Mouse (Mus musculus): Measurements from ENCODE around the gene Ddx51.

The Ddx51 gene

GRCm38 (mm10) chr5:110652719-110653648 is at the start of gene Ddx51, which contains the start of gene Noc4l:
Ddx51 (plus strand) TSS chr5:110653451.
Noc4l (minus strand) TSS chr5:110653417.
- DNase-seq (ENCODE audit: extremely low spot score, low spot score), result peak; percentile 98

- DNase-seq (ENCODE audit: extremely low spot score, low spot score), result no peak
Observed at GRCm38 (mm10) chr5:110604311-110604710, 48.9 kb upstream of the Ddx51 start.

GRCm38 (mm10) chr5:110605531-110606221 is 47.6 kb upstream of the Ddx51 start:
- DNase-seq (ENCODE audit: extremely low spot score, low spot score), result no peak

GRCm38 (mm10) chr5:110607767-110608166 is 45.5 kb upstream of the Ddx51 start:
- DNase-seq (ENCODE audit: extremely low spot score, low spot score), result no peak

- no peak for DNase-seq (ENCODE audit: extremely low spot score, low spot score)
Observed at GRCm38 (mm10) chr5:110608336-110608735, 44.9 kb upstream of the Ddx51 start.

GRCm38 (mm10) chr5:110608941-110609340 is 44.3 kb upstream of the Ddx51 start:
- no peak for DNase-seq (ENCODE audit: extremely low spot score, low spot score)

- DNase-seq (ENCODE audit: extremely low spot score, low spot score), result no peak
Observed at GRCm38 (mm10) chr5:110609425-110609824, 43.8 kb upstream of the Ddx51 start.

GRCm38 (mm10) chr5:110609868-110610267 is 43.4 kb upstream of the Ddx51 start:
- no peak for DNase-seq (ENCODE audit: extremely low spot score, low spot score)

GRCm38 (mm10) chr5:110610484-110610883 is 42.8 kb upstream of the Ddx51 start:
- no peak for DNase-seq (ENCODE audit: extremely low spot score, low spot score)

- DNase-seq (ENCODE audit: extremely low spot score, low spot score), result no peak
Observed at GRCm38 (mm10) chr5:110611435-110612158, 41.7 kb upstream of the Ddx51 start.

- no peak for DNase-seq (ENCODE audit: extremely low spot score, low spot score)
Observed at GRCm38 (mm10) chr5:110619226-110619625, 34.0 kb upstream of the Ddx51 start.

- DNase-seq (ENCODE audit: extremely low spot score, low spot score), result no peak
Observed at GRCm38 (mm10) chr5:110624319-110624718, 28.9 kb upstream of the Ddx51 start.

GRCm38 (mm10) chr5:110627351-110627750 is 25.9 kb upstream of the Ddx51 start:
- no peak for DNase-seq (ENCODE audit: extremely low spot score, low spot score)

- DNase-seq (ENCODE audit: extremely low spot score, low spot score), result no peak
Observed at GRCm38 (mm10) chr5:110628156-110628555, 25.1 kb upstream of the Ddx51 start.

GRCm38 (mm10) chr5:110629525-110630120 is 23.6 kb upstream of the Ddx51 start:
- no peak for DNase-seq (ENCODE audit: extremely low spot score, low spot score)

GRCm38 (mm10) chr5:110635951-110636707 is 17.1 kb upstream of the Ddx51 start:
- no peak for DNase-seq (ENCODE audit: extremely low spot score, low spot score)

- DNase-seq (ENCODE audit: extremely low spot score, low spot score), result no peak
Observed at GRCm38 (mm10) chr5:110638306-110639074, 14.8 kb upstream of the Ddx51 start.

- DNase-seq (ENCODE audit: extremely low spot score, low spot score), result peak; percentile 72
Observed at GRCm38 (mm10) chr5:110639459-110639858, 13.8 kb upstream of the Ddx51 start.

GRCm38 (mm10) chr5:110646377-110646776 is 6.9 kb upstream of the Ddx51 start:
- DNase-seq (ENCODE audit: extremely low spot score, low spot score), result no peak

GRCm38 (mm10) chr5:110653686-110654085 is 435 bp downstream of the Ddx51 start:
- no peak for DNase-seq (ENCODE audit: extremely low spot score, low spot score)
